Mouse (Mus musculus) neural tube, embryonic 12.5 days (tissue): ENCODE data around the gene Olfr918. TPM values are rescaled to one million over a fixed set of nuclear protein-coding genes. Genes with fewer than 3 reads are reported as not detected.

ENCODE experiments used
- ATAC-seq: fragments of 200-750 bp; cut with Nextera tagmentation; 2 replicates; pipeline ENCODE4 v1.8.0; 2017; ENCODE audit warnings: low read depth, mild to moderate bottlenecking, moderate TSS enrichment, moderate library complexity; ENCODE audit not compliant: low FRiP score
- H3K27ac ChIP-seq: fragments of 300-500 bp; sonication (generic); 2 replicates; pipeline ENCODE4 v1.5.1; 2016
- H3K27me3 ChIP-seq: fragments of 300-500 bp; sonication (generic); replicated peaks from 2 replicates; pipeline ENCODE4 v1.6.1; 2016; ENCODE audit warnings: mild to moderate bottlenecking
- H3K36me3 ChIP-seq: fragments of 300-500 bp; sonication (generic); 2 replicates; pipeline ENCODE4 v1.6.1; 2016; ENCODE audit warnings: mild to moderate bottlenecking
- H3K4me1 ChIP-seq: fragments of 300-500 bp; sonication (generic); 2 replicates; pipeline ENCODE4 v1.6.1; 2016
- H3K4me2 ChIP-seq: fragments of 300-500 bp; sonication (generic); replicated peaks from 2 replicates; pipeline ENCODE4 v1.6.1; 2016; ENCODE audit warnings: mild to moderate bottlenecking
- H3K4me3 ChIP-seq: fragments of 300-500 bp; sonication (generic); 2 replicates; pipeline ENCODE4 v1.5.1; 2016
- H3K9ac ChIP-seq: fragments of 300-500 bp; sonication (generic); 2 replicates; pipeline ENCODE4 v1.6.1; 2016; ENCODE audit warnings: mild to moderate bottlenecking
- H3K9me3 ChIP-seq: fragments of 300-500 bp; sonication (generic); 2 replicates; pipeline ENCODE4 v1.6.1; 2016; ENCODE audit warnings: mild to moderate bottlenecking
- WGBS: fragments of 180-500 bp; shearing (Covaris S2); methylation state at CpG from one replicate; pipeline ENCODE4 v1.1.7; 2016; 5-methylcytosine and 5-hydroxymethylcytosine counted together
- polyA plus RNA-seq: library from polyadenylated mRNA; unstranded; fragments of >200 nt; fragmentation: Nextera tagmentation; extraction: Ambion mirVana; gene quantifications from 2 replicates; pipeline ENCODE4 v1.2.1, GENCODE M21; 2016

The Olfr918 gene
- polyA plus RNA-seq: not detected in 2 replicates

GRCm38 (mm10) chr9:38674501-38674900 is at the start of gene Olfr918:
TSS of gene Olfr918 (minus strand) at chr9:38674601.
- H3K9me3 ChIP-seq: no peaks in the 10 kb centered on the region
- ATAC-seq: no peak
- no peak within 1 kb of the TSS for H3K4me3 ChIP-seq
- no peaks in the 10 kb centered on the region for H3K4me1 ChIP-seq
- H3K9ac ChIP-seq: no peak within 1 kb of the TSS
- H3K27ac ChIP-seq: no peak within 1 kb of the TSS
- no peak within 1 kb of the TSS for H3K4me2 ChIP-seq
- no peaks in the 10 kb centered on the region for H3K36me3 ChIP-seq
- WGBS: 88% methylated on average over 2 of the region's 2 CpGs
- no peaks in the 10 kb centered on the region for H3K27me3 ChIP-seq

- 98% methylated on average over 1 of the region's 1 CpGs for WGBS
- Histone ChIP-seq H3K4me3 (no peak overlapping the region), H3K4me1 (no peaks in the 10 kb centered on the region), H3K27me3 (no peaks in the 10 kb centered on the region), H3K9me3 (no peaks in the 10 kb centered on the region), H3K36me3 (no peaks in the 10 kb centered on the region), H3K4me2 (no peak overlapping the region), H3K27ac (no peak overlapping the region), H3K9ac (no peak overlapping the region)
- ATAC-seq: no peak
Measured at GRCm38 (mm10) chr9:38724044-38724443, 49.6 kb upstream of the Olfr918 start.

GRCm38 (mm10) chr9:38718927-38719441 is 44.6 kb upstream of the Olfr918 start:
- 2% methylated on average over 3 of the region's 3 CpGs for WGBS
- Histone ChIP-seq H3K27ac (no peak overlapping the region), H3K4me3 (peak overlapping the region; percentile 36), H3K27me3 (no peaks in the 10 kb centered on the region), H3K36me3 (no peaks in the 10 kb centered on the region), H3K9ac (0 out of 2 replicates have a peak overlapping the region, but pooled peaks have one; percentile 2), H3K4me2 (peak overlapping the region; percentile 59), H3K9me3 (no peaks in the 10 kb centered on the region), H3K4me1 (peaks cover 7% of the 10 kb centered on the region; the same call in 1 of the 2 replicates)
- ATAC-seq: peak; percentile 62; the same call in 1 of the 2 replicates

- Histone ChIP-seq H3K9me3 (no peaks in the 10 kb centered on the region), H3K4me2 (peak within 1 kb of the TSS; percentile 59), H3K27me3 (no peaks in the 10 kb centered on the region), H3K36me3 (no peaks in the 10 kb centered on the region), H3K27ac (no peak within 1 kb of the TSS), H3K4me3 (peak within 1 kb of the TSS; percentile 36), H3K4me1 (peaks cover 7% of the 10 kb centered on the region; the same call in 1 of the 2 replicates), H3K9ac (0 out of 2 replicates have a peak within 1 kb of the TSS, but pooled peaks have one; percentile 2)
- 3% methylated on average over 4 of the region's 4 CpGs for WGBS
- ATAC-seq: peak; percentile 42; the same call in 1 of the 2 replicates
Measured at GRCm38 (mm10) chr9:38718102-38718501, 43.7 kb upstream of the Olfr918 start, which contains the start of gene Vwa5a. TSS of gene Vwa5a (plus strand) at chr9:38718268.

GRCm38 (mm10) chr9:38672887-38673286 is 1.5 kb downstream of the Olfr918 start:
- ATAC-seq: no peak

GRCm38 (mm10) chr9:38665742-38666141 is 8.7 kb downstream of the Olfr918 start, which contains the start of gene Olfr917:
TSS of gene Olfr917 (minus strand) at chr9:38665842.
- H3K9me3 ChIP-seq: no peaks in the 10 kb centered on the region
- no peaks in the 10 kb centered on the region for H3K36me3 ChIP-seq
- H3K4me2 ChIP-seq: no peak within 1 kb of the TSS
- H3K9ac ChIP-seq: no peak within 1 kb of the TSS
- no peak within 1 kb of the TSS for H3K4me3 ChIP-seq
- ATAC-seq: no peak
- no peaks in the 10 kb centered on the region for H3K27me3 ChIP-seq
- 79% methylated on average over 1 of the region's 1 CpGs for WGBS
- no peaks in the 10 kb centered on the region for H3K4me1 ChIP-seq
- H3K27ac ChIP-seq: no peak within 1 kb of the TSS

More at GRCm38 (mm10) chr9:38672887-38673286, 1.5 kb downstream of the Olfr918 start:
- Histone ChIP-seq H3K27ac (no peak overlapping the region), H3K36me3 (no peaks in the 10 kb centered on the region), H3K4me3 (no peak overlapping the region), H3K4me1 (no peaks in the 10 kb centered on the region), H3K9me3 (no peaks in the 10 kb centered on the region), H3K9ac (no peak overlapping the region), H3K27me3 (no peaks in the 10 kb centered on the region), H3K4me2 (no peak overlapping the region)
- WGBS: 91% methylated on average over 2 of the region's 2 CpGs

GRCm38 (mm10) chr9:38659775-38660174 is 14.6 kb downstream of the Olfr918 start, which contains the start of gene Olfr916:
TSS of gene Olfr916 (minus strand) at chr9:38659875.
- 75% methylated on average over 1 of the region's 1 CpGs for whole genome bisulfite sequencing

GRCm38 (mm10) chr9:38632406-38632805 is 42.0 kb downstream of the Olfr918 start:
- H3K9me3 ChIP-seq: peaks cover 3% of the 10 kb centered on the region; the same call in 1 of the 2 replicates
- no peak overlapping the region for H3K9ac ChIP-seq
- no peak overlapping the region for H3K27ac ChIP-seq
- H3K4me1 ChIP-seq: no peaks in the 10 kb centered on the region
- H3K27me3 ChIP-seq: no peaks in the 10 kb centered on the region
- 74% methylated on average over 4 of the region's 4 CpGs for WGBS
- ATAC-seq: no peak
- H3K4me3 ChIP-seq: no peak overlapping the region
- no peaks in the 10 kb centered on the region for H3K36me3 ChIP-seq
- H3K4me2 ChIP-seq: no peak overlapping the region

More at GRCm38 (mm10) chr9:38659775-38660174, 14.6 kb downstream of the Olfr918 start, which contains the start of gene Olfr916:
- no peak within 1 kb of the TSS for H3K27ac ChIP-seq
- ATAC-seq: no peak
- H3K4me1 ChIP-seq: no peaks in the 10 kb centered on the region
- H3K4me2 ChIP-seq: no peak within 1 kb of the TSS
- no peak within 1 kb of the TSS for H3K9ac ChIP-seq
- H3K9me3 ChIP-seq: no peaks in the 10 kb centered on the region
- H3K27me3 ChIP-seq: no peaks in the 10 kb centered on the region
- H3K4me3 ChIP-seq: no peak within 1 kb of the TSS
- no peaks in the 10 kb centered on the region for H3K36me3 ChIP-seq

Other genes starting within 250 kb of the Olfr918 start
- gene Olfr901, start 245.1 kb downstream of the Olfr918 start, polyA plus RNA-seq: not detected in 2 replicates
- not detected in 2 replicates for gene Olfr902, start 226.9 kb downstream of the Olfr918 start, polyA plus RNA-seq
- not detected in 2 replicates for gene Olfr904, start 211.5 kb downstream of the Olfr918 start, polyA plus RNA-seq
- gene Olfr905, start 203.5 kb downstream of the Olfr918 start, polyA plus RNA-seq: not detected in 2 replicates
- gene Olfr906, start 187.5 kb downstream of the Olfr918 start, polyA plus RNA-seq: not detected in 2 replicates
- not detected in 2 replicates for gene Olfr907, start 178.8 kb downstream of the Olfr918 start, polyA plus RNA-seq
- not detected in 2 replicates for gene Olfr911-ps1, start 153.0 kb downstream of the Olfr918 start, polyA plus RNA-seq
- gene Olfr910, start 136.8 kb downstream of the Olfr918 start, polyA plus RNA-seq: not detected in 2 replicates
- gene Olfr912, start 94.4 kb downstream of the Olfr918 start, polyA plus RNA-seq: not detected in 2 replicates
- gene Olfr913, start 81.8 kb downstream of the Olfr918 start, polyA plus RNA-seq: not detected in 2 replicates
- gene Olfr914, start 69.5 kb downstream of the Olfr918 start, polyA plus RNA-seq: not detected in 2 replicates
- gene Olfr916, start 14.7 kb downstream of the Olfr918 start, polyA plus RNA-seq: not detected in 2 replicates
- not detected in 2 replicates for gene Olfr917, start 8.8 kb downstream of the Olfr918 start, polyA plus RNA-seq
- gene Olfr919, start 29.1 kb upstream of the Olfr918 start, polyA plus RNA-seq: not detected in 2 replicates
- gene Vwa5a, start 43.7 kb upstream of the Olfr918 start, polyA plus RNA-seq: 8.5 and 9.7 TPM in 2 replicates
- gene Olfr920, start 77.7 kb upstream of the Olfr918 start, polyA plus RNA-seq: not detected in 2 replicates
- not detected in 2 replicates for gene Olfr921, start 98.5 kb upstream of the Olfr918 start, polyA plus RNA-seq
- gene Olfr922, start 140.0 kb upstream of the Olfr918 start, polyA plus RNA-seq: not detected in 2 replicates
- not detected in 2 replicates for gene Olfr923, start 151.9 kb upstream of the Olfr918 start, polyA plus RNA-seq
- gene Olfr924, start 169.8 kb upstream of the Olfr918 start, polyA plus RNA-seq: not detected in 2 replicates
- gene Olfr26, start 180.5 kb upstream of the Olfr918 start, polyA plus RNA-seq: not detected in 2 replicates
- gene Olfr926, start 202.5 kb upstream of the Olfr918 start, polyA plus RNA-seq: not detected in 2 replicates